Mouse (Mus musculus): ENCODE results near the gene Eps15l1. TPM values are rescaled to one million over a fixed set of nuclear protein-coding genes. Genes with fewer than 3 reads are reported as not detected.

The Eps15l1 gene
- polyA plus RNA-seq, 1 experiment: 64.0 TPM

DNA sequence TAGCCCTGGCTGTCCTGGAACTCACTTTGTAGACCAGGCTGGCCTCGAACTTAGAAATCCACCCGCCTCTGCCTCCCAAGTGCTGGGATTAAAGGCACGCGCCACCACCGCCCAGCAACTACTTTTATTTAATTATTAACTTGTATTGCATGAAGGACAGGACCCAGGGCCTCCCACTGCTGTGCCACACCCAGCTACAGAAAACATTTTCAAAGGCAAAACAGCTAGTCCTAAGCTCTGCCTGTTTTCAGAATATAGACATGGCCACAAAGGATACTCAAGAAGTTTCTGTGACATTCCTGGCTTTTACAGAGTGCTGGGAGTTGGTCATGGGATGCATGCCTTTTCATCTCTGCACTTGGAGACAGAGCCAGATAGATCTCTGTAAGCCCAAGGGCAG, 45.0 kb downstream of the Eps15l1 start:
- Histone ChIP-seq H3K4me1 (ENCODE audit: control insufficient read depth, insufficient read depth, low read length) (peaks cover 6% of the 10 kb centered on the region), H3K4me3 (ENCODE audit: insufficient read depth, low read length) (no peak overlapping the region), H3K27ac (ENCODE audit: insufficient read depth, low read depth, low read length) (no peak overlapping the region)
- TF ChIP-seq CTCF (IDR thresholded peaks at IDR 0.05; ENCODE audit: low read depth, low read length): no peak
- no peak for TF ChIP-seq POLR2A (IDR thresholded peaks at IDR 0.05; ENCODE audit: borderline replicate concordance, low read depth, low read length)

DNA sequence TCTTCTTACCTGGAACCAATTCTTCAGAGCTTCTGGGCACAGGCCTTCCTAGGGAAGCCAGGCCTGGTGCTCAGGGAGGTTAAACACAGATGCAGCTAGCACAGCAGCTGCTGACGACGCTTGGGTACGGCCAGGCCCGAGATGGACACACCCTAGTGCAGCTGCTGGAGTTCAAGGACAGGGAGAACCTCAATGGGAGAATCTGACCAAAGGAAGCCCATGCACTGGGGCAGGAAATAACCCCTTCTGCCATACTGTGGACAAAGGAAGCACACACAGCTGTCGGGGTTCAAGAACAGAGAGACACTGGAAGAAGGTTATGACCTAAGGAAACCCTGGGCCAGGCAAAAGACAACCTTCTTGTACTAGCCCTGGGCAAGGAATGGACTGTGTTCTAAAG, 46.1 kb downstream of the Eps15l1 start:
- H3K4me3 ChIP-seq (ENCODE audit: insufficient read depth, low read length): no peak overlapping the region
- no peak overlapping the region for H3K27ac ChIP-seq (ENCODE audit: insufficient read depth, low read depth, low read length)
- TF ChIP-seq CTCF (IDR thresholded peaks at IDR 0.05; ENCODE audit: low read depth, low read length) (no peak), POLR2A (IDR thresholded peaks at IDR 0.05; ENCODE audit: borderline replicate concordance, low read depth, low read length) (no peak)
- H3K4me1 ChIP-seq (ENCODE audit: control insufficient read depth, insufficient read depth, low read length): peaks cover 6% of the 10 kb centered on the region

DNA sequence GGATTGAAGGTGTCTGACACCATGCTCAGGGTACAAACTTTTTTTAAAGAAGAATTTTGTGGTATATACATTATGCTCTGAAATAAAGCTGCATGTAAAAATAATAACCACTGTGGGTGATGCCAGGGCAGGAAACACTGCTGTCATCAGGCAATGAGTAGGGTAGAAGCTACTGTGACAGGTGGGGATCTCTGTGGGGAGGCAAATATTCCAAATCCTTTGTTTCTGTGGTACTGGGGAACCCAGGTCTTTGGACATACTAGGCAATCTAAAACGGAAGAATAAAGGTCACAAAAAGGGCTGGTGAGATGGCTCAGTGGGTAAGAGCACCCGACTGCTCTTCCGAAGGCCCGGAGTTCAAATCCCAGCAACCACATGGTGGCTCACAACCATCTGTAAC, 48.9 kb downstream of the Eps15l1 start:
- H3K4me1 ChIP-seq (ENCODE audit: control insufficient read depth, insufficient read depth, low read length): peaks cover 6% of the 10 kb centered on the region
- TF ChIP-seq POLR2A (IDR thresholded peaks at IDR 0.05; ENCODE audit: borderline replicate concordance, low read depth, low read length) (no peak), CTCF (IDR thresholded peaks at IDR 0.05; ENCODE audit: low read depth, low read length) (no peak)
- no peak overlapping the region for H3K4me3 ChIP-seq (ENCODE audit: insufficient read depth, low read length)
- H3K27ac ChIP-seq (ENCODE audit: insufficient read depth, low read depth, low read length): no peak overlapping the region

DNA sequence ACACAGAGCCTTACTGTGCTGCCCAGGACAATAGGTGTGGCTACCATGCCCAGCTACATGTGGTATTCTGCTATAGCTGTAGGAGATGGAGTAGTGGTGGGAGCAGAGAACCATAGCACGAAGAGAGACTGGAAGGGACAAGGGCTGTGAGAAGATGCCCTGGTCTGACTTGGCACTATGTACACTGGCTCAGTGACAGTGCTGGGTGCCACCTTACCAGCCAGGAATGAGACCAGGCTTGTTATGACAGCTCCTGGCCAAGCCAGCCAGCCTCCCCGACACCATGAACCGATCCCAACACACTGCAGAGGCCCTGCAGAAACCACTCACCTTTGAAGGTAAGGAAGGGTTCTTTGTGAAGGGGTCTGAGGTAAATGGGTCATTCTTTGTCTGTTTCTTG, 49.9 kb downstream of the Eps15l1 start:
- TF ChIP-seq CTCF (IDR thresholded peaks at IDR 0.05; ENCODE audit: low read depth, low read length): no peak
- no peak for TF ChIP-seq POLR2A (IDR thresholded peaks at IDR 0.05; ENCODE audit: borderline replicate concordance, low read depth, low read length)
- H3K4me1 ChIP-seq (ENCODE audit: control insufficient read depth, insufficient read depth, low read length): peaks cover 6% of the 10 kb centered on the region
- H3K4me3 ChIP-seq (ENCODE audit: insufficient read depth, low read length): no peak overlapping the region
- no peak overlapping the region for H3K27ac ChIP-seq (ENCODE audit: insufficient read depth, low read depth, low read length)

DNA sequence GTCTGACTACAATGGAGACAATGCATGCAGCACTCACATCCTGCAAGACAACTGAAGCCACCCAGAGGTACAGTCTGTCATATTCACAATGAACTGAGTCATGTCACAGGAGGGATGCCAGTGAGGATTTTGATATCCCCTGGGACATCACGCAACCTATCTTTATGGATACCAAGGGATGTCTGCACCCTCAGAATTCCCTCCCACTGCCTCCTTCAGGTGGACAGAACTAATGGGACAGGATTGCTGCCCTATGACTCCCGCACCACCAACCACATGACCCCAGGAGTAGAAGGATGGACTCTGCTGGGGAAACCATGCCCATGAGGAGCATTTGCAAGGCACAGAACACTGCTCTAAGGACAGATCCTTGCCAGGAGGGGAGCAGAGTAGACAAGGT, 54.8 kb downstream of the Eps15l1 start:
- TF ChIP-seq CTCF (IDR thresholded peaks at IDR 0.05; ENCODE audit: low read depth, low read length): no peak
- no peak for TF ChIP-seq POLR2A (IDR thresholded peaks at IDR 0.05; ENCODE audit: borderline replicate concordance, low read depth, low read length)
- Histone ChIP-seq H3K4me3 (ENCODE audit: insufficient read depth, low read length) (no peak overlapping the region), H3K4me1 (ENCODE audit: control insufficient read depth, insufficient read depth, low read length) (no peaks in the 10 kb centered on the region), H3K27ac (ENCODE audit: insufficient read depth, low read depth, low read length) (no peak overlapping the region)

DNA sequence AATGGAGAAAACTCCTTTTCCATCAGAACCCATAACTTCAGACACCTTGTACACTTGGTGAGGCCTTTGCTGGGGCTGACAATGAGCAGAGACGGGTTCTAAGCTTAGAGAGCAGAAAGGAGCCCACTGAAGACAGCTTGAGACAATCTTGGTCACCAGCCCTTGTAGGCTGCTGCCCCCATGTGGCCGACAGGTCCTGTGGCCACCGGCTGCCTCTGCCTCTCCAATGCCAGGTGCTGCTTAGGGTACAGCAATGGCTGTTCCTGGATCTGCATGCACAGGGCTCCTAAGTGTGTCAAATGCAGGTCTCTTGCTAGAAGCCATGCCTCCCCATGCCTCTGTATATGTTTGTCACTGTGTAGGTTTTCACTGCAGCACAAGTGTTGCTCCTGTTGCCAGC, 55.4 kb downstream of the Eps15l1 start:
- TF ChIP-seq CTCF (IDR thresholded peaks at IDR 0.05; ENCODE audit: low read depth, low read length) (peak; percentile 82), POLR2A (IDR thresholded peaks at IDR 0.05; ENCODE audit: borderline replicate concordance, low read depth, low read length) (no peak)
- Histone ChIP-seq H3K27ac (ENCODE audit: insufficient read depth, low read depth, low read length) (no peak overlapping the region), H3K4me3 (ENCODE audit: insufficient read depth, low read length) (no peak overlapping the region), H3K4me1 (ENCODE audit: control insufficient read depth, insufficient read depth, low read length) (no peaks in the 10 kb centered on the region)

DNA sequence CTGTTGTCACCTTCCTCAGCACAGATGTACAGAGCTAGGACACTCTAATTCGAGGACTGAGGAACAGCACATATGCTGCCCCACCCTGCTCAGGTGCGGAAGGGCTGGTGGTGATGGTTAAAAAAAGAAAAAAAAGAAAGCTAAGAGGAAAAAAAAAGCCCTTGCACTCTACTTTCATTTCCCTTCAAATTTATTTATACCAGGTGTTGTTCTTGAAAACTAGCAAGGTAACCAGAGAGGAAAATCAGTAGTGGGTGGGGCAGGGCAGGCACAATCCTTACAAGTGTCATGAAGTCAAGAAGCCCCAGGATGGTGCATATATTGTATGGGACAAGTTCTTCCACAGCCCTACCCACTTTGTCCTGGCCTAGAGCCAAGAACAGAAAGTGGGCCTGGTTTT, 56.2 kb downstream of the Eps15l1 start:
- no peak overlapping the region for H3K27ac ChIP-seq (ENCODE audit: insufficient read depth, low read depth, low read length)
- TF ChIP-seq CTCF (IDR thresholded peaks at IDR 0.05; ENCODE audit: low read depth, low read length) (no peak), POLR2A (IDR thresholded peaks at IDR 0.05; ENCODE audit: borderline replicate concordance, low read depth, low read length) (no peak)
- H3K4me3 ChIP-seq (ENCODE audit: insufficient read depth, low read length): no peak overlapping the region
- no peaks in the 10 kb centered on the region for H3K4me1 ChIP-seq (ENCODE audit: control insufficient read depth, insufficient read depth, low read length)

DNA sequence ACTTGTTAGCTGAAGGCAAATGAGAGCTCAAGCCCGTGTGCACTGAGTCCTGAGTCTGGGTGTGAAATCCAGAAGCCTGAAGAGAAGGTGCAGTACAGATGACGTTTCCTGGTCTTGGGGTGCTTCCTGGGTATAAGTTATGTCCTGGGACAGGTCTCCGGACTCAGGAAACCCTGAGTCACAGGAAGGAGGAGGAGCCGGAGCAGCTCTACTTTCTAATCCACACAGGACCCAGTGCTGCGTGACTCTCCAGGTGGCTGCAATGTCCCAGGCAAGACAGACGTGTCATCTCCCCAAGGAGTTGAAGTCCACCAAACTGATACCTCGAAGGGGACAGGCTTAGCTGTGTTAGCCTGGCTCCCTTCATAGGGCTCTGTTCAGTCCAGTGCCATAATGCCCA, 57.8 kb downstream of the Eps15l1 start:
- TF ChIP-seq CTCF (IDR thresholded peaks at IDR 0.05; ENCODE audit: low read depth, low read length) (no peak), POLR2A (IDR thresholded peaks at IDR 0.05; ENCODE audit: borderline replicate concordance, low read depth, low read length) (no peak)
- no peak overlapping the region for H3K27ac ChIP-seq (ENCODE audit: insufficient read depth, low read depth, low read length)

DNA sequence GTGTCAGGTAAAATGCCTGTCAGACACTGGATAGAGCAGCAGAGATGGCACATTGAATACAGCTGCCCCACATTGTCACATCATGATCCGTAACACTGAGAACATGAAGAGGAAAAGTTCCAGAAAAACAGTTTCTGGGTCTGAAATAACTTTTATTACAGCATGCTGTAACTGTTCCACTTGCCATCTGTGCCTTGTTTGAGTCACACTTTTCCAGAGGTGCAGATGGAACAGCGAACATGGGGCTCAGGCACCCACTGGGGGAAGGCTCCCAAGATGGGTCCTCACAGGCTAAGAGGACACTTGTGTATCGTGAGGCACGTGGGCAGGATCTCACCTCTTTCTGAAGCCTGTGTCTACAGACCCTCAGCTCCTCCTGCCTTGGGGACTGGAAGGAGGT, 58.5 kb downstream of the Eps15l1 start:
- TF ChIP-seq POLR2A (IDR thresholded peaks at IDR 0.05; ENCODE audit: borderline replicate concordance, low read depth, low read length) (no peak), CTCF (IDR thresholded peaks at IDR 0.05; ENCODE audit: low read depth, low read length) (no peak)
- H3K27ac ChIP-seq (ENCODE audit: insufficient read depth, low read depth, low read length): no peak overlapping the region
- H3K4me3 ChIP-seq (ENCODE audit: insufficient read depth, low read length): no peak overlapping the region
- H3K4me1 ChIP-seq (ENCODE audit: control insufficient read depth, insufficient read depth, low read length): no peaks in the 10 kb centered on the region

More for the DNA sequence above, 57.8 kb downstream of the Eps15l1 start:
- Histone ChIP-seq H3K4me1 (ENCODE audit: control insufficient read depth, insufficient read depth, low read length) (no peaks in the 10 kb centered on the region), H3K4me3 (ENCODE audit: insufficient read depth, low read length) (no peak overlapping the region)

DNA sequence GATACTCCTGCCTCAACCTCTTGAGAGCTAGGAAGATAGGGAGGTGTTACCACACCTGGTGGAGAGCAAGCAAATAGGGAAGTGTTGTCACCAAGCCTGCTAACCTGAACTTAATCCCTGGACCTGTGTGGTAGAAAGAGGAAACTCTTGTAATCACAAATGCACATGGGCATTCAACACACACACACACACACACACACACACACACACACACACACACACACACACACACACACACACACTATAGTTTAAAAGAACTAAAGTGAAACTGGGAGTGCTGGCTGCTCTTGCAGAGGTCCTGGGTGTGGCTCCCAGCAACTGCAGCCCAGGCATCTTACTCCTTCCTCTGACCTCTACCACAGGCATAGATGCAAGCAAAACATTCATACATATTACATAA, 61.1 kb downstream of the Eps15l1 start:
- Histone ChIP-seq H3K4me3 (ENCODE audit: insufficient read depth, low read length) (no peak overlapping the region), H3K4me1 (ENCODE audit: control insufficient read depth, insufficient read depth, low read length) (no peaks in the 10 kb centered on the region), H3K27ac (ENCODE audit: insufficient read depth, low read depth, low read length) (no peak overlapping the region)
- TF ChIP-seq POLR2A (IDR thresholded peaks at IDR 0.05; ENCODE audit: borderline replicate concordance, low read depth, low read length): no peak
- TF ChIP-seq CTCF (IDR thresholded peaks at IDR 0.05; ENCODE audit: low read depth, low read length): no peak

DNA sequence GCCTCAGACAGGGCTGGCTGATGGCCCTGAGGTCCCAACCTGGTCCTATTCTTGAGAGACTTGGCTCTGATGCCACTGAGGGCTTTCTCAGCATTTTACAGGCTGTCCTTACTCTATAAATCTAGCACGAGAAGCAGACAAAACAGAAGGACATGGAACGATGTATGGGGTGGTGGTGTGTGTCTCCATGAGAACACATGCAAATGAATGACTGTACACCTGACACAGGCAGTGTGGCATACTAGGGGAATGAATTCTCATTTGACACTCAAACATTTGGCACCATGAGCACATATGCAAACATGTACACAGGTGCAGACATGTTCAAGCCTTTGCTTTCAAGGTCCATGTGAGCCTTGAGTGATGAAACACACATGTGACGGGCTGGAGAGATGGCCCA, 64.7 kb downstream of the Eps15l1 start:
- peaks cover 3% of the 10 kb centered on the region for H3K4me1 ChIP-seq (ENCODE audit: control insufficient read depth, insufficient read depth, low read length)

More for the DNA sequence above, 64.7 kb downstream of the Eps15l1 start:
- no peak overlapping the region for H3K27ac ChIP-seq (ENCODE audit: insufficient read depth, low read depth, low read length)
- no peak overlapping the region for H3K4me3 ChIP-seq (ENCODE audit: insufficient read depth, low read length)
- no peak for TF ChIP-seq POLR2A (IDR thresholded peaks at IDR 0.05; ENCODE audit: borderline replicate concordance, low read depth, low read length)
- TF ChIP-seq CTCF (IDR thresholded peaks at IDR 0.05; ENCODE audit: low read depth, low read length): no peak
